ENCODE assay signal across 9 mouse cellular contexts in genomic region chr13:60174953-60175352, GRCm38 (mm10). TPM values are rescaled to one million over a fixed set of nuclear protein-coding genes. Genes with fewer than 3 reads are reported as not detected.
DNase-seq lines count a peak whose midpoint lies in the region; ATAC-seq and TF ChIP-seq lines count a peak whose summit lies in the region.
"Had no signal": no experiment of that assay in that cellular context is flagged by ENCODE, and none has a peak within 500 bp of the region (broad histone marks: within the 10 kb centered on the region; RNA-seq: fewer than 3 reads in every experiment).

No protein-coding gene starts in this region.

- H3K4me1 ChIP-seq in heart, adult 2 months (ENCODE audit: control insufficient read depth, insufficient read depth, low read length) = no peaks in the 10 kb centered on the region
- peaks cover 50% of the 10 kb centered on the region for H3K4me1 ChIP-seq in hindbrain, embryonic 15.5 days (replicated peaks)
- peaks cover 26% of the 10 kb centered on the region for H3K4me1 ChIP-seq in midbrain, embryonic 16.5 days (ENCODE audit: control insufficient read depth, insufficient read depth, low read length)

- peak overlapping the region; percentile 93 for H3K4me2 ChIP-seq in hindbrain, embryonic 15.5 days
- peak overlapping the region; percentile 96 for H3K4me2 ChIP-seq in midbrain, embryonic 16.5 days (ENCODE audit: low read length)

- H3K9me3 ChIP-seq in hindbrain, embryonic 15.5 days = no peaks in the 10 kb centered on the region
- H3K9me3 ChIP-seq in midbrain, embryonic 16.5 days (replicated peaks; ENCODE audit: control insufficient read depth, low read length, poor library complexity, severe bottlenecking) = no peaks in the 10 kb centered on the region

- no peak for ATAC-seq in hindbrain, embryonic 15.5 days (ENCODE audit: low FRiP score, low read depth)
- ATAC-seq in midbrain, embryonic 16.5 days = no peak

- intact Hi-C loops in heart, adult 2 months (cut with DNase I) = loop anchor here (5.0 kb wide), 8 partner anchors 103 to 562 kb away; no protein-coding TSS in a partner anchor
- intact Hi-C loops in heart, postnatal 36 days (cut with DNase I) = loop anchor here (5.0 to 10.0 kb wide), 10 partner anchors 87 to 567 kb away; no protein-coding TSS in a partner anchor
- intact Hi-C loops in gastrocnemius, postnatal 36 days (cut with DNase I) = loop anchor here (5.0 kb wide), 3 partner anchors 288 to 318 kb away; no protein-coding TSS in a partner anchor

- peak overlapping the region; percentile 83 for H3K4me3 ChIP-seq in heart, adult 2 months
- peak overlapping the region; percentile 89 for H3K4me3 ChIP-seq in hindbrain, embryonic 15.5 days
- H3K4me3 ChIP-seq in midbrain, embryonic 16.5 days (ENCODE audit: low read depth, low read length) = peak overlapping the region; percentile 75

- no peak for DNase-seq in heart, adult 2 months
- DNase-seq in heart, postnatal 36 days = no peak
- DNase-seq in embryo, embryonic 10.5 days (ENCODE audit: low spot score) = peak; percentile 70
- DNase-seq in layer of hippocampus, adult 8-10 months (ENCODE audit: low spot score in 2 of 2) = no peak
- DNase-seq in gastrocnemius, postnatal 36 days = no peak
- no peak for DNase-seq in cerebellum, adult 11-12 months

- WGBS in heart, adult 2 months = 10% methylated on average over 7 of the region's 7 CpGs
- under 1% methylated on average over 7 of the region's 7 CpGs for WGBS in hindbrain, embryonic 15.5 days
- 2% methylated on average over 7 of the region's 7 CpGs for WGBS in midbrain, embryonic 16.5 days

- H3K27me3 ChIP-seq in heart, adult 2 months (ENCODE audit: control insufficient read depth, insufficient read depth, low read length) = no peaks in the 10 kb centered on the region
- H3K27me3 ChIP-seq in hindbrain, embryonic 15.5 days = peaks cover 7% of the 10 kb centered on the region; the same call in 1 of the 2 replicates
- peaks cover 5% of the 10 kb centered on the region; the same call in 1 of the 2 replicates for H3K27me3 ChIP-seq in midbrain, embryonic 16.5 days (ENCODE audit: control insufficient read depth, insufficient read depth, low read depth, low read length)
- H3K27me3 ChIP-seq: CH12.LX had no signal

- H3K9ac ChIP-seq in heart, adult 2 months (ENCODE audit: low read depth, low read length) = peak overlapping the region; percentile 35; the same call in 1 of the 2 replicates
- peak overlapping the region; percentile 90 for H3K9ac ChIP-seq in hindbrain, embryonic 15.5 days
- H3K9ac ChIP-seq in midbrain, embryonic 16.5 days (ENCODE audit: low read depth, low read length) = peak overlapping the region; percentile 90; the same call in 1 of the 2 replicates

- no peaks in the 10 kb centered on the region; the same call in none of the 2 replicates for H3K36me3 ChIP-seq in heart, adult 2 months (ENCODE audit: control insufficient read depth, insufficient read depth, low read length)
- no peaks in the 10 kb centered on the region for H3K36me3 ChIP-seq in hindbrain, embryonic 15.5 days
- H3K36me3 ChIP-seq in midbrain, embryonic 16.5 days (ENCODE audit: control insufficient read depth, insufficient read depth, low read length) = no peaks in the 10 kb centered on the region

- TF ChIP-seq EP300 in heart, adult 2 months (IDR thresholded peaks at IDR 0.05; ENCODE audit: insufficient read depth, low read depth, low read length) = no peak

- no peak for TF ChIP-seq POLR2A in heart, adult 2 months (IDR thresholded peaks at IDR 0.05; ENCODE audit: insufficient read depth, low read depth, low read length)

- no peaks in the 10 kb centered on the region for H3K79me2 ChIP-seq in heart, adult 2 months (replicated peaks; ENCODE audit: control insufficient read depth, insufficient read depth, low read length)

- TF ChIP-seq CTCF in heart, adult 2 months (IDR thresholded peaks at IDR 0.05) = 0 out of 2 replicates have a peak, but pooled peaks have one; percentile 24

- peak overlapping the region; percentile 88 for H3K27ac ChIP-seq in heart, adult 2 months
- H3K27ac ChIP-seq in hindbrain, embryonic 15.5 days (replicated peaks) = peak overlapping the region; percentile 90; the same call in 1 of the 2 replicates
- no peak overlapping the region for H3K27ac ChIP-seq in midbrain, embryonic 16.5 days (ENCODE audit: low read length)

RNA-seq across cellular contexts. Expression of gene Gas1, which starts 2.2 kb away (rescaled TPM):
- 10 to 100 TPM; 26.3 to 26.4 TPM for total RNA-seq in heart, adult 2 months (2021)
- polyA plus RNA-seq in heart, adult 2 months (2012; rRNA removed) = 16.0 and 18.8 TPM in 2 replicates
- total RNA-seq in heart, postnatal 36 days (2021) = 10 to 100 TPM; 30.8 to 35.8 TPM
- 24.8 and 28.7 TPM in 2 replicates for polyA plus RNA-seq in hindbrain, embryonic 15.5 days (2015; fragmentation: Nextera tagmentation; extraction: Ambion mirVana)
- polyA plus RNA-seq in midbrain, embryonic 16.5 days (2015; fragmentation: Nextera tagmentation; extraction: Ambion mirVana) = 9.2 and 10.1 TPM in 2 replicates
- 1 to 10 TPM; 7.3 to 9.0 (median 8.2) TPM for total RNA-seq in layer of hippocampus, adult 8-10 months (2022)
- 10 to 100 TPM; 14.6 to 17.4 TPM for total RNA-seq in gastrocnemius, postnatal 36 days (2021)
- total RNA-seq: CH12.LX had no signal

Comparison
In these comparisons a context has a peak if more than half of its experiments do, and no peak if none do; other contexts are left out.
1. H3K9ac ChIP-seq: peak in every context shown above with its lines; median percentile 90 in hindbrain, embryonic 15.5 days; 90 in midbrain, embryonic 16.5 days; 35 in heart, adult 2 months.